Mouse (Mus musculus) hindbrain, postnatal 0 days (tissue): ENCODE measurements around the gene Lhx4. TPM values are rescaled to one million over a fixed set of nuclear protein-coding genes. Genes with fewer than 3 reads are reported as not detected.

Experiments
- ATAC-seq: fragments of 200-750 bp; cut with Nextera tagmentation; 2 replicates; pipeline ENCODE4 v1.8.0; 2017; ENCODE audit warnings: mild to moderate bottlenecking, moderate TSS enrichment, moderate library complexity
- DNase-seq: peaks from one replicate; pipeline ENCODE4 v3.0.0-alpha.2; 2015; ENCODE audit warnings: low spot score
- H3K27ac ChIP-seq: fragments of 300-500 bp; sonication (generic); 2 replicates; pipeline ENCODE4 v1.5.1; 2014; ENCODE audit warnings: mild to moderate bottlenecking
- H3K27me3 ChIP-seq: fragments of 300-500 bp; sonication (generic); 2 replicates; pipeline ENCODE4 v1.6.1; 2014; ENCODE audit warnings: low read length, mixed read lengths; ENCODE audit not compliant: insufficient read depth
- H3K36me3 ChIP-seq: fragments of 300-500 bp; sonication (generic); 2 replicates; pipeline ENCODE4 v1.6.1; 2014; ENCODE audit warnings: low read length, mixed read lengths; ENCODE audit not compliant: insufficient read depth
- H3K4me1 ChIP-seq: fragments of 300-500 bp; sonication (generic); 2 replicates; pipeline ENCODE4 v1.6.1; 2014; ENCODE audit warnings: antibody characterized with exemption, low read length, mixed read lengths; ENCODE audit not compliant: insufficient read depth
- H3K4me2 ChIP-seq: fragments of 300-500 bp; sonication (generic); 2 replicates; pipeline ENCODE4 v1.6.1; 2014; ENCODE audit warnings: low read depth, mild to moderate bottlenecking, low read length, moderate library complexity, mixed read lengths
- H3K4me3 ChIP-seq: fragments of 300-500 bp; sonication (generic); 2 replicates; pipeline ENCODE4 v1.5.1; 2014; ENCODE audit warnings: low read length
- H3K9ac ChIP-seq: fragments of 300-500 bp; sonication (generic); replicated peaks from 2 replicates; pipeline ENCODE4 v1.6.1; 2014; ENCODE audit warnings: mild to moderate bottlenecking, low read length, moderate library complexity, mixed read lengths
- H3K9me3 ChIP-seq: fragments of 300-500 bp; sonication (generic); 2 replicates; pipeline ENCODE4 v1.6.1; 2016; ENCODE audit warnings: low read length, mixed read lengths
- CTCF ChIP-seq: IDR thresholded peaks from 2 replicates; pipeline ENCODE4 v1.5.1; 2016; ENCODE audit warnings: antibody characterized with exemption, control low read depth, low read depth
- WGBS: fragments of 180-500 bp; shearing (Covaris S2); extraction: QIAGEN DNeasy Blood & Tissue Kit; methylation state at CpG from one replicate; pipeline ENCODE4 v1.1.7; 2014; 5-methylcytosine and 5-hydroxymethylcytosine counted together
- polyA plus RNA-seq: library from polyadenylated mRNA; unstranded; fragments of >200 nt; fragmentation: Nextera tagmentation; extraction: Ambion mirVana; gene quantifications from 2 replicates; pipeline ENCODE4 v1.2.1, GENCODE M21; 2015
- total RNA-seq: library from RNA; depleted of rRNA; stranded (reverse); fragments of >200 nt; gene quantifications from 2 replicates; pipeline ENCODE4 v1.2.3, GENCODE M21; 2014

Gene Lhx4
- total and polyA plus RNA-seq, 2 experiments from 2014 or later, result 1.8 to 4.3 TPM

DNA sequence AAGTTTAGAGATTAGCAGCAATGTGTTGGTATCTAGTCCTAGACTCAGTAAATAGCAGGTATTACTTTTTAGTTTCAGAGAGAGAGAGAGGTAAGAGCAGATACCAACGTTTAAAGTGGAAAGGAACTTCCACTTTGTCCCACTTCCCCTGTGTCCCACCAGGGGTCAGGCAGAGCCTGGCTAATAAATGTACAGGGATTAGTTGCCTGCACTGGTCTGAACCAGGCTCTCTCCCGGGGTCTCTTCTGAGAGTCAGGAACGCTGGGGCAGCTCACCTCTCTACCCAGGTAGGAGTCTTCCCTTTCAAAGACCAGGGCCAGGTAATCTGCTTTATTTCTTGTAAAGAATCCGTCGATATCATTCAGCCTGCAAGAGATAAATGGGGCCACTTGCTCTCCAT, 40.4 kb upstream of the Lhx4 start:
- 59% methylated on average over 5 of the region's 5 CpGs for WGBS
- TF ChIP-seq CTCF, result peak; percentile 64
- peak; percentile 40 for DNase-seq

DNA sequence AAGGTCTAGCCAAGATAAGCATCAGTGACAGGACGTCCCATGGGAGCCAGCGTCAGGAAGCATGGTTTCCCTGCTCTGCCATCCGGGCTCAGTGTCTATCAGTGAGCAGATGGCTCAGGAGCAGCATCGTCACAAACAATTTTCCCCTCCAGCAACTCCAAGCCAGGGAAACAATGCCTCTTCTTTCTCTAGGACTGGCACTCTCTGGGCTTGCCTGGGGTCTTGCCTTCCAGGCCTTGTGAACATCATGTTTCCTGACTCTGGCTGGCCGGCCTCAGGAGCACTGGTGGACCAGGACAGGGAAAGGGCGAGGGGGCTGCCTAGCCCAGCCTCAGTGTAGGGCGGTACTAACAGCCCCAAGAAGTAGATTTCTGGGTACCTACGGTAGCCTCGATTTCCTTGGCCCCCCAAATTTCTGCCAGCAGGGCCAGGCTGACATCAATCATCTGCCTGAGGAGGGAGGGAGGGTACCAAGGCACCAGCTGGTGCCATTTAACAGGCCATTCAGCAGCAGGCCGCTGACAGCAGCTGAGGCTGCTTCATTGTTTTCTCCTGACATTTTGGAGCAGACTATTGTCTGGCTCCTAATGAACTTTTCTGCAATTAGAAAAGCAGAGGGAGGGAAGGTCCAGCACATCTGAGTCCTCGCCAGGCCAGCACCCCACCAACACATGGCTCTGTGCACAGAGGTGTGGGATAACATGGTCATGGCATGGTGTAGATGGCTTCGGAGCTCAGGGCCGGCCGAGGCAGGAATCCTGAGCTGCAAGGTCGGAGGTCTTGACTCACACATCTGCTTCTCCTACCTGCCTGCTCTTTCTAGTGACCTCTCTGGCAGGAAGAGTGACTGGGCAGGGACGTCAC, 38.9 kb upstream of the Lhx4 start:
- DNase-seq (peak; percentile 77), ATAC-seq (peak; percentile 85)
- no peak for TF ChIP-seq CTCF
- Histone ChIP-seq H3K36me3 (peaks cover 16% of the 10 kb centered on the region; the same call in 1 of the 2 replicates), H3K4me1 (no peaks in the 10 kb centered on the region; the same call in 1 of the 2 replicates), H3K4me2 (no peak overlapping the region), H3K27me3 (no peaks in the 10 kb centered on the region), H3K9ac (no peak overlapping the region), H3K4me3 (no peak overlapping the region), H3K9me3 (no peaks in the 10 kb centered on the region), H3K27ac (peak overlapping the region; percentile 71)
- WGBS, result 27% methylated on average over 16 of the region's 16 CpGs

More for the DNA sequence above, 40.4 kb upstream of the Lhx4 start:
- H3K27me3 ChIP-seq, result no peaks in the 10 kb centered on the region
- no peaks in the 10 kb centered on the region; the same call in 1 of the 2 replicates for H3K4me1 ChIP-seq
- H3K4me3 ChIP-seq, result no peak overlapping the region
- no peaks in the 10 kb centered on the region for H3K9me3 ChIP-seq
- H3K27ac ChIP-seq, result no peak overlapping the region
- H3K36me3 ChIP-seq, result peaks cover 16% of the 10 kb centered on the region; the same call in 1 of the 2 replicates
- H3K9ac ChIP-seq, result no peak overlapping the region
- no peak for ATAC-seq
- no peak overlapping the region for H3K4me2 ChIP-seq

- Histone ChIP-seq H3K4me3 (no peak overlapping the region), H3K4me1 (no peaks in the 10 kb centered on the region; the same call in 1 of the 2 replicates), H3K27me3 (no peaks in the 10 kb centered on the region), H3K9me3 (no peaks in the 10 kb centered on the region), H3K9ac (no peak overlapping the region), H3K4me2 (no peak overlapping the region), H3K36me3 (peaks cover 22% of the 10 kb centered on the region; the same call in 1 of the 2 replicates), H3K27ac (no peak overlapping the region)
- ATAC-seq (no peak), DNase-seq (no peak)
- no peak for TF ChIP-seq CTCF
- WGBS, result 49% methylated on average over 7 of the region's 7 CpGs
Observed at GRCm38 (mm10) chr1:155785886-155786285, 34.4 kb upstream of the Lhx4 start.

DNA sequence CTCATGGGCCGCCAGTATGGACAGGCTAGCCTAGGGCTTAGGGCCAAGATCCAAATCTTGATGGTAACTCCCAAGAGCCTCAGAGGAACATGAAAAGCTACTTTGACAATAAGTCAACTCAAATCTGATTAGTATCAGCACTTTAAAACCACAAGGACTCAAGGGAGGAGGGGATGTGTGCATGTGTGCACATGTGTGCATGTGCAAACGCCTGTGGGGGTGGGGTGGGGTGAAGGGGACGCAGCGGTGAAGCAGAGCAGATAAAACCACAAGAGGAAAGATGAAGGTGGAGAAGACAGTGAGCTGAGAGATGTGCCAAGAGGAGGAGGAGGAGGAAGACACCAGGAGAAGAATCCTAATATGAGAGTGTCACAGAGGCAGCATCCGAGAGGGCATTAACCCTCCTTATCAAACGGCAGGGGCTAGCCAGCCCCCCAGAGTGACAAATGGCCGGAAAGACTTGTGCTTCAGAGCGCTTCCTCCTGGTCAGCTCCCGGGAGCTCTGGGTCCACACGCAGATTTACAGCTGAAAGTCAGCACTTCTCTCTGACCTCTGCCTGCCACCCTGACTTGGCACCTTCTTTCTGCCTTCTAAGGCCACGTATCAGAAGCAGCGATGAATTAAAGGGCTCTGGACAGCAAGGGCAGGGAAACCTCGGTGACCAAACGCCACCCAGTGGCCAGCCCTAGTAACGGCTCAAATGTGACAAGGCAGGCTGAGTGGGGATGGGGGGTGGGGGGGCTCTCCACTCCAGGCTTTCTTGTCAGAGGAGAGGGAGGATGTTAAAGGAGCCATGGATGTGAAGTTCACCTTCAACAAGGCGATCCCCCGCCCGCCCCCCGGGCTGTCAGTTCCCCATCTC, 33.1 kb upstream of the Lhx4 start:
- WGBS, result 39% methylated on average over 19 of the region's 19 CpGs

GRCm38 (mm10) chr1:155782382-155782781, 30.9 kb upstream of the Lhx4 start:
- H3K4me2 ChIP-seq, result no peak overlapping the region
- no peak overlapping the region for H3K27ac ChIP-seq
- no peaks in the 10 kb centered on the region for H3K9me3 ChIP-seq
- TF ChIP-seq CTCF, result no peak
- WGBS, result 78% methylated on average over 5 of the region's 5 CpGs
- no peaks in the 10 kb centered on the region for H3K27me3 ChIP-seq
- no peaks in the 10 kb centered on the region for H3K4me1 ChIP-seq
- no peak overlapping the region for H3K9ac ChIP-seq
- peaks cover 22% of the 10 kb centered on the region; the same call in 1 of the 2 replicates for H3K36me3 ChIP-seq
- no peak overlapping the region for H3K4me3 ChIP-seq
- no peak for DNase-seq
- ATAC-seq, result no peak

More for the DNA sequence above, 33.1 kb upstream of the Lhx4 start:
- Histone ChIP-seq H3K36me3 (peaks cover 26% of the 10 kb centered on the region; the same call in 1 of the 2 replicates), H3K9me3 (no peaks in the 10 kb centered on the region), H3K4me1 (no peaks in the 10 kb centered on the region), H3K9ac (no peak overlapping the region), H3K4me3 (no peak overlapping the region), H3K4me2 (0 out of 2 replicates have a peak overlapping the region, but pooled peaks have one; percentile 13), H3K27me3 (no peaks in the 10 kb centered on the region), H3K27ac (no peak overlapping the region)
- peak; percentile 72 for ATAC-seq
- peak; percentile 81 for DNase-seq
- peak; percentile 90 for TF ChIP-seq CTCF
